Mouse (Mus musculus) thymus, adult 2 months (tissue): ENCODE results near the gene Fam104a. TPM values are rescaled to one million over a fixed set of nuclear protein-coding genes. Genes with fewer than 3 reads are reported as not detected.

Experiments
- DNase-seq: peaks from one replicate; pipeline ENCODE4 v3.0.0; 2021
- H3K27ac ChIP-seq: fragments of 200-500 bp; 2 replicates; pipeline ENCODE4 v1.5.1; 2012; ENCODE audit warnings: low read length, control low read depth; ENCODE audit not compliant: control insufficient read depth, insufficient read depth
- H3K27me3 ChIP-seq: fragments of 200-500 bp; 2 replicates; pipeline ENCODE4 v1.6.1; 2012; ENCODE audit warnings: mild to moderate bottlenecking, low read length, moderate library complexity, mixed read lengths; ENCODE audit not compliant: control insufficient read depth, insufficient read depth
- H3K36me3 ChIP-seq: fragments of 200-500 bp; 2 replicates; pipeline ENCODE4 v1.6.1; 2012; ENCODE audit warnings: mild to moderate bottlenecking, low read length, moderate library complexity; ENCODE audit not compliant: control insufficient read depth, insufficient read depth
- H3K4me1 ChIP-seq: fragments of 200-500 bp; replicated peaks from 2 replicates; pipeline ENCODE4 v1.6.1; 2012; ENCODE audit warnings: low read length; ENCODE audit not compliant: control insufficient read depth, insufficient read depth
- H3K4me3 ChIP-seq: fragments of 200-500 bp; 2 replicates; pipeline ENCODE4 v1.5.1; 2012; ENCODE audit warnings: mild to moderate bottlenecking, low read length, control low read depth, moderate library complexity; ENCODE audit not compliant: control insufficient read depth, insufficient read depth
- CTCF ChIP-seq: fragments of 200-500 bp; IDR thresholded peaks from 2 replicates; pipeline ENCODE4 v1.5.1; 2012; ENCODE audit warnings: mild to moderate bottlenecking, control low read depth, low read length, moderate library complexity, borderline replicate concordance; ENCODE audit not compliant: control insufficient read depth, poor library complexity, insufficient read depth; ENCODE audit errors: extremely low read depth
- POLR2A ChIP-seq: fragments of 200-500 bp; IDR thresholded peaks from 2 replicates; pipeline ENCODE4 v1.6.1; 2012; ENCODE audit warnings: mild to moderate bottlenecking, low read length, control low read depth, moderate library complexity; ENCODE audit not compliant: control insufficient read depth, poor library complexity, insufficient read depth; ENCODE audit errors: extremely low read depth
- WGBS: fragments of 180-500 bp; shearing (Covaris S2); methylation state at CpG from one replicate; pipeline ENCODE4 v1.1.7; 2018; 5-methylcytosine and 5-hydroxymethylcytosine counted together
- polyA plus RNA-seq: library from polyadenylated mRNA; depleted of rRNA; stranded (reverse); fragments of >200 nt; gene quantifications from 2 replicates; pipeline ENCODE4 v1.2.3, GENCODE M21; 2012

Fam104a gene
- polyA plus RNA-seq, 1 experiment: 44.7 TPM

- no peak for DNase-seq
- WGBS: 94% methylated on average over 4 of the region's 4 CpGs
- Histone ChIP-seq H3K4me3 (no peak overlapping the region), H3K4me1 (no peaks in the 10 kb centered on the region), H3K36me3 (peaks cover 88% of the 10 kb centered on the region), H3K27me3 (no peaks in the 10 kb centered on the region), H3K27ac (no peak overlapping the region)
- no peak for TF ChIP-seq POLR2A
- no peak for TF ChIP-seq CTCF
Observed at GRCm38 (mm10) chr11:113658763-113659162, 25.2 kb downstream of the Fam104a start.

GRCm38 (mm10) chr11:113658319-113658718, 25.6 kb downstream of the Fam104a start:
- no peak for DNase-seq
- no peak for TF ChIP-seq CTCF
- no peak for TF ChIP-seq POLR2A
- H3K4me3 ChIP-seq: no peak overlapping the region
- no peaks in the 10 kb centered on the region for H3K4me1 ChIP-seq
- H3K27ac ChIP-seq: no peak overlapping the region
- WGBS: 96% methylated on average over 8 of the region's 8 CpGs
- peaks cover 85% of the 10 kb centered on the region for H3K36me3 ChIP-seq
- no peaks in the 10 kb centered on the region for H3K27me3 ChIP-seq

- no peak overlapping the region for H3K4me3 ChIP-seq
- no peaks in the 10 kb centered on the region for H3K4me1 ChIP-seq
- H3K27ac ChIP-seq: no peak overlapping the region
- no peaks in the 10 kb centered on the region for H3K27me3 ChIP-seq
- peaks cover 90% of the 10 kb centered on the region for H3K36me3 ChIP-seq
- 79% methylated on average over 4 of the region's 4 CpGs for WGBS
- TF ChIP-seq CTCF (no peak), POLR2A (no peak)
- DNase-seq: no peak
Observed at GRCm38 (mm10) chr11:113657221-113657620, 26.7 kb downstream of the Fam104a start.

- TF ChIP-seq POLR2A: no peak
- no peak for TF ChIP-seq CTCF
- peaks cover 88% of the 10 kb centered on the region for H3K36me3 ChIP-seq
Observed at GRCm38 (mm10) chr11:113656511-113656932, 27.4 kb downstream of the Fam104a start.

GRCm38 (mm10) chr11:113654561-113655270, 29.2 kb downstream of the Fam104a start:
- 93% methylated on average over 18 of the region's 18 CpGs for WGBS
- TF ChIP-seq CTCF: no peak
- TF ChIP-seq POLR2A: no peak
- H3K4me1 ChIP-seq: peaks cover 5% of the 10 kb centered on the region
- no peak overlapping the region for H3K27ac ChIP-seq
- H3K27me3 ChIP-seq: no peaks in the 10 kb centered on the region
- no peak overlapping the region for H3K4me3 ChIP-seq
- peaks cover 72% of the 10 kb centered on the region for H3K36me3 ChIP-seq
- DNase-seq: no peak

More at GRCm38 (mm10) chr11:113656511-113656932, 27.4 kb downstream of the Fam104a start:
- Histone ChIP-seq H3K27ac (no peak overlapping the region), H3K4me3 (no peak overlapping the region), H3K4me1 (no peaks in the 10 kb centered on the region), H3K27me3 (no peaks in the 10 kb centered on the region)
- no peak for DNase-seq
- 97% methylated on average over 8 of the region's 8 CpGs for WGBS

- Histone ChIP-seq H3K27me3 (no peaks in the 10 kb centered on the region), H3K4me3 (no peak overlapping the region), H3K27ac (no peak overlapping the region), H3K4me1 (peaks cover 6% of the 10 kb centered on the region), H3K36me3 (peaks cover 66% of the 10 kb centered on the region)
- 97% methylated on average over 15 of the region's 15 CpGs for WGBS
- TF ChIP-seq CTCF (no peak), POLR2A (no peak)
- no peak for DNase-seq
Observed at GRCm38 (mm10) chr11:113654105-113654504, 29.9 kb downstream of the Fam104a start.
